Mouse (Mus musculus): ENCODE measurements around the gene Foxa3.

- TF ChIP-seq EP300 (IDR thresholded peaks at IDR 0.05; ENCODE audit: low read depth) = no peak
- no peak for TF ChIP-seq CTCF (IDR thresholded peaks at IDR 0.05; ENCODE audit: low read depth)
Measured at GRCm38 (mm10) chr7:19001066-19001806, 22.1 kb downstream of the Foxa3 start.

Measured in heart, postnatal 0 days (tissue).